Mouse (Mus musculus) midbrain, embryonic 11.5 days (tissue): ENCODE data around the gene Syne3. TPM values are rescaled to one million over a fixed set of nuclear protein-coding genes. Genes with fewer than 3 reads are reported as not detected.

Source experiments
- microRNA-seq: library from miRNA; unstranded; fragments of <30 nt; microRNA quantifications from one replicate; pipeline ENCODE4, GENCODE M21; 2017
- polyA plus RNA-seq: library from polyadenylated mRNA; unstranded; fragments of >200 nt; fragmentation: Nextera tagmentation; extraction: Ambion mirVana; gene quantifications from 2 replicates; pipeline ENCODE4 v1.2.1, GENCODE M21; 2014

Gene Syne3
- polyA plus RNA-seq, 1 experiment from 2014 or later = not detected

Small RNAs within 50 kb of the gene (microRNA-seq; reads per million reads assigned to microRNA genes)
- gene Mir3069 = 2.8 reads per million, percentile 12 among the genes with 10 or more reads in this experiment

Other genes starting within 250 kb of the Syne3 start
- 1.9 and 2.5 TPM in 2 replicates for gene Clmn, start 144.7 kb downstream of the Syne3 start, polyA plus RNA-seq
- 186 and 197 TPM in 2 replicates for gene Glrx5, start 22.9 kb upstream of the Syne3 start, polyA plus RNA-seq
- not detected in 2 replicates for gene Tcl1b2, start 136.2 kb upstream of the Syne3 start, polyA plus RNA-seq
- not detected in 2 replicates for gene Tcl1b1, start 149.9 kb upstream of the Syne3 start, polyA plus RNA-seq
- not detected in 2 replicates for gene Tcl1b5, start 166.5 kb upstream of the Syne3 start, polyA plus RNA-seq
- gene Tcl1b3, start 181.2 kb upstream of the Syne3 start, polyA plus RNA-seq = not detected in 2 replicates
- gene Tcl1b4, start 192.1 kb upstream of the Syne3 start, polyA plus RNA-seq = not detected in 2 replicates
- gene Tcl1, start 213.0 kb upstream of the Syne3 start, polyA plus RNA-seq = not detected in 2 replicates